In genomic region chr15:102657926-102658381, GRCm38 (mm10) we compare ENCODE assay signal across 10 mouse cellular contexts. TPM values are rescaled to one million over a fixed set of nuclear protein-coding genes. Genes with fewer than 3 reads are reported as not detected.
DNase-seq lines count a peak whose midpoint lies in the region; ATAC-seq and TF ChIP-seq lines count a peak whose summit lies in the region.
"Had no signal": no experiment of that assay in that cellular context is flagged by ENCODE, and none has a peak within 500 bp of the region (broad histone marks: within the 10 kb centered on the region; RNA-seq: fewer than 3 reads in every experiment).

No protein-coding gene starts in this region.

- H3K4me2 ChIP-seq in heart, embryonic 12.5 days, result peak overlapping the region; percentile 10; the same call in 1 of the 2 replicates

- WGBS in embryonic facial prominence, embryonic 10.5 days, result 82% methylated on average over 3 of the region's 3 CpGs
- 40% methylated on average over 3 of the region's 3 CpGs for WGBS in heart, embryonic 12.5 days

- H3K36me3 ChIP-seq in embryonic facial prominence, embryonic 10.5 days (replicated peaks), result peaks cover 38% of the 10 kb centered on the region
- H3K36me3 ChIP-seq in heart, embryonic 12.5 days, result peaks cover 26% of the 10 kb centered on the region

- ATAC-seq in heart, embryonic 12.5 days (ENCODE audit: insufficient number of reproducible peaks, low FRiP score), result no peak
- ATAC-seq in megakaryocyte progenitor cell, adult 5-6 weeks (replicated peaks; ENCODE audit: poor library complexity), result no peak

- TF ChIP-seq CTCF in layer of hippocampus, adult 2 months (conservative IDR thresholded peaks at IDR 0.05), result no peak

- H3K27me3 ChIP-seq in embryonic facial prominence, embryonic 10.5 days (replicated peaks; ENCODE audit: low read depth, poor library complexity, severe bottlenecking), result no peaks in the 10 kb centered on the region
- no peaks in the 10 kb centered on the region for H3K27me3 ChIP-seq in heart, embryonic 12.5 days (replicated peaks)

- H3K9me3 ChIP-seq in embryonic facial prominence, embryonic 10.5 days, result no peaks in the 10 kb centered on the region
- H3K9me3 ChIP-seq in heart, embryonic 12.5 days (replicated peaks), result no peaks in the 10 kb centered on the region

- DNase-seq in layer of hippocampus, adult 2 months (ENCODE audit: low spot score in 2 of 2), result no peak
- no peak for DNase-seq in layer of hippocampus, adult 8-10 months (ENCODE audit: low spot score in 2 of 2)
- DNase-seq in embryonic facial prominence, embryonic 10.5 days (ENCODE audit: low spot score), result no peak
- DNase-seq in lung, postnatal 10 days, result peak; percentile 56
- DNase-seq in layer of hippocampus, postnatal 25 days (ENCODE audit: extremely low spot score in 1 of 2, low spot score in 1 of 2), result no peak
- DNase-seq in adrenal gland, adult (ENCODE audit: inconsistent age in 2 of 2, low spot score in 1 of 2), result no peak

- no peak overlapping the region for H3K4me3 ChIP-seq in layer of hippocampus, adult 2 months
- no peak overlapping the region for H3K4me3 ChIP-seq in embryonic facial prominence, embryonic 10.5 days
- H3K4me3 ChIP-seq in heart, embryonic 12.5 days, result no peak overlapping the region

- peak overlapping the region; percentile 4 for H3K9ac ChIP-seq in heart, embryonic 12.5 days

- peaks cover 22% of the 10 kb centered on the region for H3K4me1 ChIP-seq in embryonic facial prominence, embryonic 10.5 days
- peaks cover 27% of the 10 kb centered on the region for H3K4me1 ChIP-seq in heart, embryonic 12.5 days (replicated peaks)

- H3K27ac ChIP-seq in layer of hippocampus, adult 2 months, result peak overlapping the region; percentile 76
- 0 out of 2 replicates have a peak overlapping the region, but pooled peaks have one; percentile 31 for H3K27ac ChIP-seq in embryonic facial prominence, embryonic 10.5 days (replicated peaks)
- H3K27ac ChIP-seq in heart, embryonic 12.5 days (ENCODE audit: poor library complexity, severe bottlenecking), result peak overlapping the region; percentile 96

RNA-seq across cellular contexts. Expression of gene Atp5g2, which starts 14.2 kb away (rescaled TPM):
- 10 to 100 TPM; 11.0 to 11.5 TPM for total RNA-seq in layer of hippocampus, adult 2 months (2021)
- total RNA-seq in layer of hippocampus, adult 8-10 months (2022), result 10 to 100 TPM in 2 of 4 experiments, 1 to 10 TPM in 2; 7.0 to 12.5 (median 10.0) TPM
- 52.8 and 56.9 TPM in 2 replicates for polyA plus RNA-seq in embryonic facial prominence, embryonic 10.5 days (2016; fragmentation: Nextera tagmentation; extraction: Ambion mirVana)
- 73.0 and 88.2 TPM in 2 replicates for polyA plus RNA-seq in heart, embryonic 12.5 days (2016; fragmentation: Nextera tagmentation; extraction: Ambion mirVana)
- total RNA-seq in layer of hippocampus, postnatal 25 days (2021), result 10 to 100 TPM; 11.4 to 13.4 TPM
- 58.2 and 76.2 TPM in 2 replicates for total RNA-seq in megakaryocyte progenitor cell, adult 5-6 weeks (2015)
- 57.1 and 73.8 TPM in 2 replicates for total RNA-seq in megakaryocyte progenitor cell, adult 5-6 weeks (2017)

RNA-seq across cellular contexts. Expression of gene Atf7, which starts 32.7 kb away (rescaled TPM):
- 10 to 100 TPM; 45.5 to 46.4 TPM for total RNA-seq in layer of hippocampus, adult 2 months (2021)
- 10 to 100 TPM; 44.2 to 55.6 (median 52.2) TPM for total RNA-seq in layer of hippocampus, adult 8-10 months (2022)
- polyA plus RNA-seq in embryonic facial prominence, embryonic 10.5 days (2016; fragmentation: Nextera tagmentation; extraction: Ambion mirVana), result 22.2 and 25.1 TPM in 2 replicates
- 31.0 and 32.5 TPM in 2 replicates for polyA plus RNA-seq in heart, embryonic 12.5 days (2016; fragmentation: Nextera tagmentation; extraction: Ambion mirVana)
- total RNA-seq in layer of hippocampus, postnatal 25 days (2021), result 10 to 100 TPM; 34.2 to 50.8 TPM
- 149 and 164 TPM in 2 replicates for total RNA-seq in megakaryocyte progenitor cell, adult 5-6 weeks (2015)
- total RNA-seq in megakaryocyte progenitor cell, adult 5-6 weeks (2017), result 35.3 and 55.5 TPM in 2 replicates

RNA-seq across cellular contexts. Expression of gene Gm28047, which starts 33.1 kb away (rescaled TPM):
- not detected for total RNA-seq in layer of hippocampus, adult 2 months (2021)
- under 1 TPM in 1 of 4 experiments, not detected in 3; 0.96 TPM for total RNA-seq in layer of hippocampus, adult 8-10 months (2022)
- not detected in 2 replicates for polyA plus RNA-seq in embryonic facial prominence, embryonic 10.5 days (2016; fragmentation: Nextera tagmentation; extraction: Ambion mirVana)
- polyA plus RNA-seq in heart, embryonic 12.5 days (2016; fragmentation: Nextera tagmentation; extraction: Ambion mirVana), result not detected in 2 replicates
- 1 to 10 TPM; 1.5 to 3.6 TPM for total RNA-seq in layer of hippocampus, postnatal 25 days (2021)
- 0.78 TPM in 1 of 2 replicates, not detected in the other for total RNA-seq in megakaryocyte progenitor cell, adult 5-6 weeks (2015)
- not detected in 2 replicates for total RNA-seq in megakaryocyte progenitor cell, adult 5-6 weeks (2017)
- total RNA-seq: liver, adult 2 months; neutrophil, adult 5-6 weeks had no signal
- polyA plus RNA-seq: liver, adult 2 months had no signal

Comparison
In these comparisons a context has a peak if more than half of its experiments do, and no peak if none do; other contexts are left out.
1. H3K27ac ChIP-seq: peak in every context shown above with its lines; median percentile 96 in heart, embryonic 12.5 days; 76 in layer of hippocampus, adult 2 months; 31 in embryonic facial prominence, embryonic 10.5 days.
2. RNA of gene Atp5g2, which starts 14.2 kb away (total RNA-seq): 57.1 to 76.2 TPM in megakaryocyte progenitor cell, adult 5-6 weeks; 11.4 to 13.4 TPM in layer of hippocampus, postnatal 25 days, 11.0 to 11.5 TPM in layer of hippocampus, adult 2 months and 7.0 to 12.5 TPM in layer of hippocampus, adult 8-10 months; every median in the first group is over 4 times any median in the second.